Mouse (Mus musculus) gastrocnemius, postnatal 36 days (tissue): ENCODE measurements at regions not wholly inside any gene's neighbourhood (a gene's known extent, or its start where the extent isn't known, plus 50 kb on each side); places are given as distances from the start of the nearest gene placed in this dataset.
A peak's percentile ranks its signal among the peaks of the same experiment; 100 is the strongest.

Experiments used
- DNase-seq, 2 experiments: peaks; one replicate each; pipeline ENCODE4 v3.0.0; 2022
- intact Hi-C: fragments of 180-260 bp; cut with DNase I; formaldehyde crosslinking; loops from one replicate; pipeline ENCODE4 v1.15.1; 2025

DNA sequence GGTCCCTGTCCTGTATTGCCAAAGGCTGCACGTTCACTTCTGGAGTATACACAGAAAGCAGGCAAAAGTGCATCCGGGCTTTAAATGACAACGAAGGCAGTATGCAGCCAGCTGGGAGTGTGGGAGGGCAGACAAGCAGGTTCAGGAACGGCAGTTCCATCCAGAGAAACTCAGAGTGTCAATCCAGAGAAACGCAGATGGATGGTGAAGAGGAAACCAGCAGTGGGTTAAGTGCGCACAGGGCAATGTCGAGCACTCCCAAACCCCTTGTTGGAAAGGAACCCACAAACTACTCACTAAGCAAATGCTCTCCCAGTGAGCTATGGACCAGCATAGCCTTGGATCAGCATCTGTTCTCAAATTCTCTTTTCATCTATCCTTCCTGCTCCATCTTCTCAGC is 1132.1 kb upstream of the Gulo start:
- DNase-seq = no peak
- intact Hi-C loops = no loop called here

DNA sequence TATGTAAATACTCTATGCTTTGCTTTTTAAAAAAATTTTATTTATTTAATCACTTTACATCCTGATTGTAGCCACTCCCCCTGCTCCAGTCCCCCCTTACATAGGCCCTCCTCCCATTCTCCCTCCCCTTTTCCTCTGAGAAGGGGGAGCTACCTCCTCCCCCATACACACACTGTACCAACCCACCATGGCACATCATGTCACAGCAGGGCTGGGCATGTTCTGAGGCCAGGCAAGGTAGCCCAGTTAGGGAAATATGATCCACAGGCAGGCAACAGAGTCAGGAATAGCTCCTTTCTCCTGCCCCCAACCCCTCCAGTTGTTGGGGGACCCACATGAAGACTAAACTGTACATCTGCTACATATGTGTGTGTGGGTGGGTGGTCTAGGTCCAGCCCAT is 1130.7 kb upstream of the Gulo start:
- intact Hi-C loops = no loop called here

DNA sequence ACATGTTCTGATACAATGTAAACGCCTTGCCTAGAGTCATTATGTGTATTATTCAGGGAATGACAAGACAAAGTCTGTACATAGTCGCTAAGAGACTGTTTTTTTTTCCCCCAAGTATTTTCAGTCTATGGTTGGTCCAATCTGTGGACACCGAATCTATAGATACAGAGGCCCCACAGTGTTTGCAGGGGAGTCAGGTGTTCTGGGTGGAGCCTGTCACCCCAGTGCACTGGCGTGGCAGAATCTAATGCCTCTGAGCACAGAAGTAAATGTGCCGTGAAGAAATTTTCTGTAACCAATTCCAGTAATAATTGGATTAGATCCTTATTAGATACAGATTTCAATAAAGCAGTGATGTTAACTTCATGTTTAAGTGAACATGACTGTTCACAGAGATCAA is 1130.1 kb upstream of the Gulo start:
- intact Hi-C loops = no loop called here
- DNase-seq = no peak

More for the DNA sequence above, 1130.7 kb upstream of the Gulo start:
- no peak for DNase-seq

DNA sequence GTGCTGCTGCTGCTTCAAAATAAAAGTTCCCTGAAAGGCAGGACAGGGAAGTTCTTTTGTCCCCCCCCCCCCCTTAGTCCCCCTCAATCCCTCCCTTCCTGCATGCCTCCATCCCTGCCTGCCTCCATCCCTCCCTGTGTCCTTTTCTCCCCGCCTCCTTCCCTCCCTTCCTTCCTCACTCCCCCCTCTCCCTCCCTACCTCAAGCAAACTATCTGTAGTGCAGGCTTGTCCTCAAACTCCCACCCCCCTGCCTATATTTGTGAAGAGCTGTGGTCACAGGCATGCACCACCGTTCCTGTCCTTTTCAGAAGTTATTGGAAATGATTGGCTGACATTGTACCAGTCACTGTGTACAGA is 1127.1 kb upstream of the Gulo start:
- DNase-seq = no peak
- intact Hi-C loops = no loop called here

DNA sequence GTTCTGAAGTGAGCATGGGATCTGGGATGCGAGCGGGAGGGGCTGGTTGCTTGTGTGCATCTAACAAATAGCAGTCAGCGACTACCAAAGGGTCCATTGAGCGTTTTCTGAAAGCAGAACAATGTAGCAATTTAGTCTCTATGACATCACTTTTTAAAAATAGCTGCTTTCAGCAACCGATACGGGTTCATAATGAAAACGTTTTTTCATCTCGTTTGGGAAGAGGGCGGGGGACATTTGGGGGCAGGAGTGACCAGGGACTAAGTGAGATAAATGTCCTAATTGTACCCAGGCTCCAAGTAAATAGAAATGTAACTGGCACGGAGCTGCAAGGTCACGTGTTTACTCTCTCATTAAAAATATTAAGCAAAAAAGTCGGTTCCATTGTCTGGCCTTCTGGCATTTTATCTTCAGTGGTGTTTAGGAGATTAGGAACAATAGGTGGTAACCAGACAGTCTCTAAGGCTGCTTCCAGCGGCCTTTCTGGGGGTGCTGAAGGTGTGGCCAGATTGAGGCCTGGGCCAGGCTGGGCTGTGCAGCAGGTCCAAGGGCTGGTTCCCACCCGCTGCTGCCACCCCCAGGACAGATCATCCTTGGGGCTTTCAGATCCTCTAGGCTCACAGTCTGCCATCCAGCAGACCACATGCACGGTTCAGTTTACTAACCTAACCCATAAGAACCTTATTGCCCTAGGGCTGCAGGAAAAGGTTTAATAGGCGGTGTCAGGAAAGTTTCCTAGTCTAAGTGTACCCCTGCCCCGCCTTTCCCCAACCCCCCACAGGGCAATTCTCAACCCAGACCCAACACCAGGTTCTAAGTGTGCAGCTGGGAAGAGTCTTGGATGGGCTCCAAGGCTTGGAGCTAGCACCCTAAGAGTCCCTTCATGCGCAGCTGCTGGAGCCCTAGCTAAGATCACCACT is 1126.5 kb upstream of the Gulo start:
- DNase-seq = peak; percentile 39 to 49
- intact Hi-C loops = no loop called here

DNA sequence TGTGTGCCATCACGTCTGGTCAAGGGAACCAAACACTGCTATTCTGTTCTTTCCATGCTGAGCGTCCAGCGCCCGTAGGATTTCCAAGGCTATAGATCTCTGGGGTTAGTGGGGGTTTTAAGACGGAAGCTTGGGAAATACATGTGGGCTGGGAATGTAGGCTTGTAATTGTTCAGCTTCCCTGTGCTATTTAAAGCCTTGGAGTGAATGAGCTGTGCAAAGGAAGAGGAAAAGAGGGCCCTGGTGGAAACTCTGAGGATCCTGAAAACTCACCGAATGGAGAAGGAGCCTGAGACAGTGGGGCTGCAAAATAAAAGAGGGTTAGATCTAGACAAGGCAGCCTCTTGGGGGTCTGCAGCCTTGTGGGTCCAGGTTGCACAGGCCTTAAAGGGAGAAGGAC is 1124.2 kb upstream of the Gulo start:
- DNase-seq = no peak
- intact Hi-C loops = loop anchor here (5.0 kb wide), 1 partner anchor 56 kb away; no protein-coding TSS in a partner anchor

DNA sequence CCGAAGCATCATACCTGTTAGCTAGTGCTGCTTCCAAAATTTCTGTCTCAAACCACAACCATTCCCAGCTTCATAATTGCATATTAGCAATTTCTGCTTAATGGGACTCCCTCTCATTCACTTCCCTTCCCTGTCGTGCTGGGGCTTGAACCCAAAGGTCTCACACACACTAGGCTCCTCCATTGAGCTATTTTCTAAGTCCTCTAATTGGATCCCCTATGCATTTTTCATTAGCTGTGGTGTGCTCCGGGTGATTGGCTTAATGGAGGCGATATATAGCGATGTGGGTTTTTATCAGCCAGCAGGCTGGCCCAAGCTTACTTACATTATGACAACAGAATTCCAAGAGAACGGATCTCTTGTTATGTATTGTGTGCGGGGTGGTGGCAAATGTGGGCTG is 1118.1 kb upstream of the Gulo start:
- intact Hi-C loops = no loop called here
- DNase-seq = no peak

DNA sequence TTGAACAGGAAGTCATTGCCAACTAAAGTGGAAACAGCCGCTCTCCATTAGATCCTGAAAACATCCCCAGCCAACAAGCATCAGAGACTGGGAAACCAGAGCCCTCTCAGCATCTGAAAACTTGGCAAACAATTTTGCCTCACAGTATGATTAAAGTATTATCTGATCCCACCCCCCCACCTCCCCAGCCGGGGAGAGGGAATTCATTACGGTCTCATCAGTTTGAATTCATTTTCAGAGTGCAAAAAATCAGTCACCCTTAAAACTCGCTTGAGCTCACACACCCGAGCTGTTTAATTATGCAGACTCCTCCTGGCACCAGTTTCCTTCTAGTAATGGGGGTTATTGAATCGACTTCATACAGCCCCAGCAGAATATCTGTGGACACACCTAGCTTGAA is 1117.2 kb upstream of the Gulo start:
- intact Hi-C loops = no loop called here
- no peak for DNase-seq

DNA sequence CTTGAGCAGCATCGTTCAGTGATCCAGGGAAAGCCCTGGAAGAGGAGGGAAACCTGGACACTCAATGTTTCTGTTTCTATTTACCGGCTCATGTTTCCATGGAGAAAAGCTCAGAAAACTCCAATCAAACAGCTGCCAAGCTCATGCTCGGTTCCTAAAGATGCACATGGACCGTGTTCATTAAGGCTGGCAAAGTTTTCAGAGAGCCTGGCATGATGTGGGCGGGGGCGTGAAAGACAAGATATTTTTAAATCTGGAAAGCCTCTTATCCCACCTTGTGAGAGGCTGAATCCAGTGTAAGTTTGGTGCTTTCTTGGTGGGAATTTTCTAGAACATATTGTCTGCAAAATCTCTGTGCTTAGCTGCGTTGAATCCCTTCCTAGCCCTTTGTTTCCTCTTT is 1114.3 kb upstream of the Gulo start:
- no peak for DNase-seq
- intact Hi-C loops = no loop called here
